Mouse (Mus musculus): Measurements from ENCODE around the gene Gm11232. TPM values are rescaled to one million over a fixed set of nuclear protein-coding genes. Genes with fewer than 3 reads are reported as not detected.

Gene Gm11232
- polyA plus RNA-seq (2015; fragmentation: Nextera tagmentation; extraction: Ambion mirVana): not detected in 2 replicates

DNA sequence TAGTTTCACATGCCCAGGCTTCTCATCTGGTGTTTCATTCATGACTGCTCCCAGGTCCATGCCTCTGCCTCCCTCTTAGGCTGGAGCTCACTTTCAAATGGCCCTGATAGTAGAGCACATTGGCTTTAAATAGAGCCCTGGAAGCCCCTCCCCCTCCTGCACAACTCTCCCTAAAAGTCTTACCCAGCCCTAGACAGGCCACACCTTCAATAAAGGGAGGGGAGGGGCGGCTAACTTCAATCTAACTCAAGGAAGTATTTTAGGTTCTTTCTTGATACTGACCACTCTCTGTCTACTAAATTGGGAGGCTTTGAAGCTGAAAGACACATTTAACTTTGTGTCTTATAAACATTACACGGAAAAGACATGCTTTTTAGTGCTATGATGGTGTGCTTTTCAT lies at the start of gene Gm11232:
Gm11232 (minus strand) TSS at position 101 of the 400 bp plus-strand sequence.

